Mouse (Mus musculus): Measurements from ENCODE around the gene Fam43b. TPM values are rescaled to one million over a fixed set of nuclear protein-coding genes. Genes with fewer than 3 reads are reported as not detected.

Gene Fam43b
- polyA plus RNA-seq, 1 experiment from 2014 or later: not detected

DNA sequence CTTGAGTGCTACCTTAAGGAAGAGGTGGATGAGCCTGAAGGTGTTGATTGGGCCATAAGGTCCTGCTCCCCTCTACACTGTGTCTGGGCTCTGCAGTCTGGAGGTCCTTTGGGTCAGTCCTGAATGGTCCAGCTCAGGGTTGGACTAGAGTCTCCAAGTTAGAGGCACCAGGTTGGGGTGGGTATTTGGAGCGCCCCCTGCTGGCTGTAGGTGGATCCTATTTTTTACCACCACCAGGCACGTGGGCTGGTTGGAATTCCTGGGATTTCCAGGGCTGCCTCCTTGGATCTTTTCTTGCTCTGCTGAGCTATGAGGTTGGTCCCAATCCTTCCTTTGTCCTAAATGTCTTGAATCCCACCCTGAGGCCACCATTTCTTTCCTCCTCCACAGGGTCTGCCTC, 8.5 kb upstream of the Fam43b start:
- H3K9me3 ChIP-seq (replicated peaks; ENCODE audit: control insufficient read depth, low read length): no peaks in the 10 kb centered on the region
- no peak for ATAC-seq (ENCODE audit: low read depth)
- 0% methylated on average over 2 of the region's 2 CpGs for WGBS (ENCODE audit: insufficient replicate concordance)
- no peak overlapping the region for H3K4me2 ChIP-seq (ENCODE audit: low read depth, low read length)
- H3K27ac ChIP-seq (ENCODE audit: low read length): no peak overlapping the region
- H3K4me3 ChIP-seq (ENCODE audit: low read depth, low read length): no peak overlapping the region
- no peaks in the 10 kb centered on the region for H3K4me1 ChIP-seq (ENCODE audit: control insufficient read depth, low read depth, low read length)
- no peaks in the 10 kb centered on the region for H3K36me3 ChIP-seq (ENCODE audit: control insufficient read depth, insufficient read depth)
- no peak overlapping the region for H3K9ac ChIP-seq (ENCODE audit: low read depth, low read length)
- no peaks in the 10 kb centered on the region; the same call in 1 of the 2 replicates for H3K27me3 ChIP-seq (ENCODE audit: control insufficient read depth, insufficient read depth, low read depth, low read length)

DNA sequence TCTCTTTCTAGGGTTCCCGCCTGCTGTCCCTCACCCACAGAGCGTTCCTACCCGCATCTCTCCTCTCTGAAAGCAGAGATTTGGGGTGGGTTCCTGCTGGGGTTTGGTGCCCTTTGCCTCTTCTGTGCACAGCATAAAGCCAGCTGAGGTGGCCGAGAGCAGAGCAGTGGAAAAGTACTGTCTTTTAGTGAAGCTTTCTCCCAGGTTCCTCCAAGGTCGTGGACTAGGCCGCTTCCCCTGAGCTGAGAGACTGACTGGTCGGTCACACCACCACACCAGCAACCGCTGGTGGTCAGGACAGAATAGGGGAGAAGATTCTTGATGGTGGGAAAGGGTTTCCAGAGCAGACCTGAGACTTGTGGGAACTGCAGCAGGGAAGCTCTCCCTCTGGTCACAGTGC, 383 bp upstream of the Fam43b start:
- Histone ChIP-seq H3K4me3 (ENCODE audit: low read depth, low read length) (no peak overlapping the region), H3K9ac (ENCODE audit: low read depth, low read length) (no peak overlapping the region), H3K36me3 (ENCODE audit: control insufficient read depth, insufficient read depth) (no peaks in the 10 kb centered on the region), H3K27ac (ENCODE audit: low read length) (no peak overlapping the region), H3K4me2 (ENCODE audit: low read depth, low read length) (no peak overlapping the region), H3K4me1 (ENCODE audit: control insufficient read depth, low read depth, low read length) (no peaks in the 10 kb centered on the region), H3K9me3 (replicated peaks; ENCODE audit: control insufficient read depth, low read length) (no peaks in the 10 kb centered on the region), H3K27me3 (ENCODE audit: control insufficient read depth, insufficient read depth, low read depth, low read length) (peaks cover 44% of the 10 kb centered on the region)
- ATAC-seq (ENCODE audit: low read depth): no peak
- WGBS (ENCODE audit: insufficient replicate concordance): 7% methylated on average over 8 of the region's 8 CpGs

DNA sequence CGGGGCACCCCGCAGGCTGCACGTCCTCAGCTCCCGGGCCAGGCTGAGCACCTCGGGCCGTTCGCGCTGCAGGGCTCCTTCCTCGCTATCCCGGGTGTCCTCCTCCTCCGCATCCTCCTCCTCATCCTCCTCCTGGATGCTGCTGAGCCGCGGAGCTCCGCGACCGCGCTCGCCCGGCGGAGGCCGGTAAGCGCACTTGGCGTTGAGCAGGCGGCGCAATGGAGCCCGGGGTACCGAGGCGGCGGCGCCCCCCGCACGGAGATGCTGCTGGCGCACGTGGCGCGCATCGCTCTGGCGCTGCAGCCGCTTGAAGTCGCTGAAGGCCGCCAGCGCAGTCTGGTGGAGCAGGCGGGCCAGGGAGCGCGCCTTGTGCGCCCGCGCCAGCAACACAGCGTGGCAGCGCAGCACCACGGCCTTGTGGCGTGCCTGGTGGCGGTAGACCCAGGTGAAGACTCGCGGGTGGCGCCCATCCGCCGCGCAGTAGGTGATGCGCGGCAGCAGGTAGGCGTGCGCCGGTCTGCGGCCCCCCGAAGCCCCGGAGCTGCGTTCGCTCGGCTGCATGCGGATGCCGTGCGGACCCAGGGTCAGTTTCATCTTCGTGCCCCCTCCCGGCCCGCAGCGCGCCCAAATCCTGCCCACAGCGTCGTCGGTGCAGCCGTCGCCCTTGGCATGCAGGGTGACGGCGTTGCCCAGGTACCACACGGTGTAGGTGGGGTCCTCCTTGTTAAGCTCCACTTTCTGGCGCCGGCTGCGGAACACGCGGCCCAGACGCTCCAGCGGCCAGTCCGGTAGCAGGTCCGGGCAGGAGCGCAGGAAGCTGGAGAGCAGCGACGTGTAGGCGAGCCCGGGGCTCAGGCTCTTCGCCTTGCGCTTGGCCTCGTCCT, 999 bp downstream of the Fam43b start:
- Histone ChIP-seq H3K27me3 (ENCODE audit: control insufficient read depth, insufficient read depth, low read depth, low read length) (peaks cover 44% of the 10 kb centered on the region), H3K4me2 (ENCODE audit: low read depth, low read length) (no peak overlapping the region; the same call in 1 of the 2 replicates), H3K27ac (ENCODE audit: low read length) (no peak overlapping the region), H3K36me3 (ENCODE audit: control insufficient read depth, insufficient read depth) (no peaks in the 10 kb centered on the region), H3K4me3 (ENCODE audit: low read depth, low read length) (no peak overlapping the region; the same call in 1 of the 2 replicates), H3K9me3 (replicated peaks; ENCODE audit: control insufficient read depth, low read length) (no peaks in the 10 kb centered on the region), H3K9ac (ENCODE audit: low read depth, low read length) (no peak overlapping the region), H3K4me1 (ENCODE audit: control insufficient read depth, low read depth, low read length) (no peaks in the 10 kb centered on the region)
- 3% methylated on average over 91 of the region's 103 CpGs for WGBS (ENCODE audit: insufficient replicate concordance)
- no peak for ATAC-seq (ENCODE audit: low read depth)

DNA sequence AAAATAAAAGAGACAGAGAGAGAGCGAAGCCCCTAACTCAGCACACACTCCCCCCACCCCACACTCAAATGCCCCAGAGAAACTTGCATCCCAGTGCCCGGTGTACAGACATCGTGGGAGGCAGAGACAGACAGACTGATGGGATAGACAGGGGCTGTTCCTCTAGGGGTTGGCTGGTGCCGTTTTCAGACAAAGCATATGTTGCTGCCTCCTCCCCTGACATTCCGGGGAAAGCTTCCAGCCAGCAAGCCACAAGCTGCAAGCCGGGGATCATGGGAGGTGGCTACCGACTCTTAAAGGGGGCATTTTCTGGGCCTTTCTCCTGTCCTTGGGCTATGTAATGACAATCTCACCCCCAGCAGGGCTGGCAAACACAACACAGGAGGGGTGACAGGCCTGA, 2.6 kb downstream of the Fam43b start:
- Histone ChIP-seq H3K36me3 (ENCODE audit: control insufficient read depth, insufficient read depth) (no peaks in the 10 kb centered on the region), H3K4me2 (ENCODE audit: low read depth, low read length) (no peak overlapping the region), H3K4me3 (ENCODE audit: low read depth, low read length) (no peak overlapping the region), H3K4me1 (ENCODE audit: control insufficient read depth, low read depth, low read length) (no peaks in the 10 kb centered on the region), H3K27me3 (ENCODE audit: control insufficient read depth, insufficient read depth, low read depth, low read length) (peaks cover 44% of the 10 kb centered on the region), H3K9me3 (replicated peaks; ENCODE audit: control insufficient read depth, low read length) (no peaks in the 10 kb centered on the region), H3K27ac (ENCODE audit: low read length) (no peak overlapping the region), H3K9ac (ENCODE audit: low read depth, low read length) (no peak overlapping the region)
- no peak for ATAC-seq (ENCODE audit: low read depth)
- 46% methylated on average over 7 of the region's 7 CpGs for WGBS (ENCODE audit: insufficient replicate concordance)

DNA sequence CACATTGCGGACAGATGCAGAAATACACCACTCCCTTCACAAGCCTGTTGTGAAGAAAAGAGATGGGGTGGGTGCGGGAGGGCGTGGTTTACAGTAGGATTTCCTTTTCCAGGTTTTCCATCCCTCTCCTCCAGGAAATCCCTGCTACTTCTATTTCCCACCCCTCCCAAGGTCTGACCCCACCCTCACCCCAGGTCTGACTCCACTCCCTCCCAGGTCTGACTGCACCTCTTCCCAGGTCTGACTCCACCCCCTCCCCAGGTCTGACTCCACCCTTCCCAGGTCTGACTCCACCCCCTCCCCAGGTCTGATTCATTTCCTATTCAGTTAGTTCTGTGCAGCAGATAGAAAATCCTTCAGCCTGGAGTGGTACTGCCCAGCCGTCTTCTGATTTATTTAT, 12.5 kb downstream of the Fam43b start:
- Histone ChIP-seq H3K4me3 (ENCODE audit: low read depth, low read length) (no peak overlapping the region), H3K4me2 (ENCODE audit: low read depth, low read length) (no peak overlapping the region), H3K27me3 (ENCODE audit: control insufficient read depth, insufficient read depth, low read depth, low read length) (no peaks in the 10 kb centered on the region), H3K4me1 (ENCODE audit: control insufficient read depth, low read depth, low read length) (no peaks in the 10 kb centered on the region), H3K27ac (ENCODE audit: low read length) (no peak overlapping the region), H3K9ac (ENCODE audit: low read depth, low read length) (no peak overlapping the region), H3K9me3 (replicated peaks; ENCODE audit: control insufficient read depth, low read length) (no peaks in the 10 kb centered on the region), H3K36me3 (ENCODE audit: control insufficient read depth, insufficient read depth) (no peaks in the 10 kb centered on the region)
- no peak for ATAC-seq (ENCODE audit: low read depth)
- 52% methylated on average over 4 of the region's 4 CpGs for WGBS (ENCODE audit: insufficient replicate concordance)

DNA sequence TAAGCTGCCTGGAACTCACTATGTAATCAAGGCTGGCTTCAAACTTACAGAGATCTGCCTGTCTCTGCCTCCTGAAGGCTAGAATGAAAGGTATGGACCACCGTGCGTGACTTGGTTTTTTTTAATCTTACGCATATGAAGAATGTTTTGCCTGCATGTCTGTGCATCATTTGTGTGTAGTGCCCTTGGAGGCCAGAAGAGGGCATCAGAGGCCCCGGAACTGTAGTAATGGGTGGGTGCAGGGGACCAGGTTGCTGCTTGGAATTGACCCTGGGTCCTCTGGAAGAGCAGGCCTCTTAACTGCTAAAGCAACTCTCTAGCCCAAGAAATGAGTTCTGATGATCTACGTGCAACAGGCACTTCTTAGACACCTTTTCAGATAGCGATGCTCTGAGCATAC, 13.9 kb downstream of the Fam43b start:
- Histone ChIP-seq H3K4me2 (ENCODE audit: low read depth, low read length) (no peak overlapping the region), H3K27me3 (ENCODE audit: control insufficient read depth, insufficient read depth, low read depth, low read length) (no peaks in the 10 kb centered on the region), H3K4me3 (ENCODE audit: low read depth, low read length) (no peak overlapping the region), H3K27ac (ENCODE audit: low read length) (no peak overlapping the region), H3K9me3 (replicated peaks; ENCODE audit: control insufficient read depth, low read length) (no peaks in the 10 kb centered on the region), H3K36me3 (ENCODE audit: control insufficient read depth, insufficient read depth) (no peaks in the 10 kb centered on the region), H3K9ac (ENCODE audit: low read depth, low read length) (no peak overlapping the region), H3K4me1 (ENCODE audit: control insufficient read depth, low read depth, low read length) (no peaks in the 10 kb centered on the region)
- ATAC-seq (ENCODE audit: low read depth): no peak
- 64% methylated on average over 6 of the region's 6 CpGs for WGBS (ENCODE audit: insufficient replicate concordance)

DNA sequence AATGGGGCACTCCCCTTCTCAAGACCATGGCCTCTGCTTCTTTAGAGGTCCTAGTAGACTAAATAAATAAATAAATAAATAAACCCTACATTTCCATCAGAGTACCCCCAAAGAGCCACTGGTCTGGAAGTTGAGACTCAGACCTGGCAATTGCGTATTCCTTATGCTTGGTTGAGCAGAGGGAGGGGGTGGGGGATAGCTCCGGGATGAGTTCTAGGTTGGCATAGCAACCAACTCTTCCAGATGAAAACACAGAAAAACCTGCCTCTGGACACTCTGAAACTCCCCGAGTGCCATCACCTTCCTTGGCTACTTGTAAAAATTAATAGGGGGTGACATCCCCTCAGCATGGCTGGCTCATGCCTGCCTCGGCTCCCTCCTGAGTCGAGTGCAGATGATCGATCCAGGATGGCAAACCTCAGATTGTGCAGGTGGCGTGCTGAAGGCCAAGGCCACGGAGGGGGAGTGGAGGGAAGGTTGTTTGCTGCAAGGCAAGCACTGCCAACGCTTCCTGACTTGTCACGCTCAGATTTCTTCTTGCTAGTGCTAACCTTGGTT, 16.1 kb downstream of the Fam43b start:
- Histone ChIP-seq H3K27ac (ENCODE audit: low read length) (no peak overlapping the region), H3K36me3 (ENCODE audit: control insufficient read depth, insufficient read depth) (no peaks in the 10 kb centered on the region), H3K4me2 (ENCODE audit: low read depth, low read length) (no peak overlapping the region), H3K4me1 (ENCODE audit: control insufficient read depth, low read depth, low read length) (no peaks in the 10 kb centered on the region), H3K9ac (ENCODE audit: low read depth, low read length) (no peak overlapping the region), H3K4me3 (ENCODE audit: low read depth, low read length) (no peak overlapping the region), H3K9me3 (replicated peaks; ENCODE audit: control insufficient read depth, low read length) (no peaks in the 10 kb centered on the region), H3K27me3 (ENCODE audit: control insufficient read depth, insufficient read depth, low read depth, low read length) (no peaks in the 10 kb centered on the region)
- ATAC-seq (ENCODE audit: low read depth): no peak
- WGBS (ENCODE audit: insufficient replicate concordance): 52% methylated on average over 10 of the region's 10 CpGs

DNA sequence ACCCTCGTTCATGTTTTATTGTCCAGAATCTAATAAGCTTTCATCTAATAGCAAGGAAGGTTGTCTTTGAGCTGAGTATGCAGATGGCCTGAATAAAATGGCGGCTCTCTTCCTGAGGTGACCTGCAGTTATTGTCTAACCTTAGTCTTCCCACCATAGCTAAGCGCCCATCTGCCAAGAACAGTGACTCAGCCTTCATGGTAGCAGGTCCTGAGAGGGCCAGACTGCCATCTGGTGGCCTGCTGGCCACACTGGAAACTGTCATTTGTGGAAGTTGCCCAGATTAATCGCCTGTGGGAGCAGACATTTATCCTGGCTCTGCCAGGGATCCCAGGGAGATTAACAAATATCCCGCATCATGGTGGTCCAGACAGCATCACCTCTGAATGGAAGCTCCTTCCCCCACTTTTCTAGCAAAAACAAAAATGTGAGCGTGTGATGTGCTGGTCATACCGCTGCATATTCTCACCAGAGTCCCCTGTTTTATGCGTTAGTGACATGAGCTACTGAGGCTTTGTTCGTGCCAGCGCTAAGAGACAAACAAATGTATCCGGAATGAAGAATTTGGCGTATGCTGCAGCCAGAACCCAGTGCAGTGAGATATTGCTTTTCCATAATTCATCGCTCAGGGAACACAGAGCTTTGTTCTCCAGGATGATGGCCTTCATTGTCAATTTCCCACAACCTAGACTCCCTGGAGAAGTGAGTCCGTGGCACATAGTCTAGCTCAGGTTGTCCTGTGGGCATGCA, 17.1 kb downstream of the Fam43b start:
- no peaks in the 10 kb centered on the region for H3K9me3 ChIP-seq (replicated peaks; ENCODE audit: control insufficient read depth, low read length)
- H3K27ac ChIP-seq (ENCODE audit: low read length): no peak overlapping the region
- H3K4me2 ChIP-seq (ENCODE audit: low read depth, low read length): no peak overlapping the region
- no peak overlapping the region for H3K9ac ChIP-seq (ENCODE audit: low read depth, low read length)
- no peaks in the 10 kb centered on the region for H3K27me3 ChIP-seq (ENCODE audit: control insufficient read depth, insufficient read depth, low read depth, low read length)
- ATAC-seq (ENCODE audit: low read depth): no peak
- no peaks in the 10 kb centered on the region for H3K4me1 ChIP-seq (ENCODE audit: control insufficient read depth, low read depth, low read length)
- no peak overlapping the region for H3K4me3 ChIP-seq (ENCODE audit: low read depth, low read length)
- 46% methylated on average over 14 of the region's 14 CpGs for WGBS (ENCODE audit: insufficient replicate concordance)
- H3K36me3 ChIP-seq (ENCODE audit: control insufficient read depth, insufficient read depth): no peaks in the 10 kb centered on the region

DNA sequence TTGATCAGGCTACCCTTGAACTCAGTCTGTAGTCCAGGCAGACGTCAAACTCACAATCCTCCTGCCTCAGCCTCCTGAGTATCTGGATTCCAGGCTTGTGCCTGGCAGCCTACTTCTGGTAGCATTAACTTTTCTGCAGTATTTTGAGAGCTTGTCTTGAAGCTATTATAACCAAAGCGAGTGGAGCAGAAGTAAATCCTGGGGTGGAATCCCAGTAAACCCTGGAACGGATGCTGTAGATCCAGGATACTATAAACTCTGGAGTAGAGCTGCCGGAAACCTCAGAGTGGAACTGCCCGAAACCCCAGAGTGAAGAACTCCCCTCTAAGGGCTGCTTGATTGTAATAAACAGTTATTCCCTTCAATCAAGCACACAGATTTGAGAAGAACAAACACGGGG, 18.8 kb downstream of the Fam43b start:
- WGBS (ENCODE audit: insufficient replicate concordance): 40% methylated on average over 6 of the region's 6 CpGs
- H3K9me3 ChIP-seq (replicated peaks; ENCODE audit: control insufficient read depth, low read length): no peaks in the 10 kb centered on the region
- H3K27me3 ChIP-seq (ENCODE audit: control insufficient read depth, insufficient read depth, low read depth, low read length): no peaks in the 10 kb centered on the region
- no peak for ATAC-seq (ENCODE audit: low read depth)
- no peak overlapping the region for H3K4me3 ChIP-seq (ENCODE audit: low read depth, low read length)
- H3K4me2 ChIP-seq (ENCODE audit: low read depth, low read length): no peak overlapping the region
- no peak overlapping the region for H3K9ac ChIP-seq (ENCODE audit: low read depth, low read length)
- H3K36me3 ChIP-seq (ENCODE audit: control insufficient read depth, insufficient read depth): no peaks in the 10 kb centered on the region
- H3K27ac ChIP-seq (ENCODE audit: low read length): no peak overlapping the region
- H3K4me1 ChIP-seq (ENCODE audit: control insufficient read depth, low read depth, low read length): no peaks in the 10 kb centered on the region
